Mouse (Mus musculus) bone marrow macrophage, adult 2 months (primary cell): ENCODE measurements around the gene Spp2.

Experiments used
- CTCF ChIP-seq: IDR thresholded peaks from 2 replicates; pipeline ENCODE4 v1.5.1; 2012; ENCODE audit warnings: low read depth, mild to moderate bottlenecking, low read length, moderate library complexity
- POLR2A ChIP-seq: IDR thresholded peaks from 2 replicates; pipeline ENCODE4 v1.6.1; 2012; ENCODE audit warnings: mild to moderate bottlenecking, low read depth, low read length, borderline replicate concordance

DNA sequence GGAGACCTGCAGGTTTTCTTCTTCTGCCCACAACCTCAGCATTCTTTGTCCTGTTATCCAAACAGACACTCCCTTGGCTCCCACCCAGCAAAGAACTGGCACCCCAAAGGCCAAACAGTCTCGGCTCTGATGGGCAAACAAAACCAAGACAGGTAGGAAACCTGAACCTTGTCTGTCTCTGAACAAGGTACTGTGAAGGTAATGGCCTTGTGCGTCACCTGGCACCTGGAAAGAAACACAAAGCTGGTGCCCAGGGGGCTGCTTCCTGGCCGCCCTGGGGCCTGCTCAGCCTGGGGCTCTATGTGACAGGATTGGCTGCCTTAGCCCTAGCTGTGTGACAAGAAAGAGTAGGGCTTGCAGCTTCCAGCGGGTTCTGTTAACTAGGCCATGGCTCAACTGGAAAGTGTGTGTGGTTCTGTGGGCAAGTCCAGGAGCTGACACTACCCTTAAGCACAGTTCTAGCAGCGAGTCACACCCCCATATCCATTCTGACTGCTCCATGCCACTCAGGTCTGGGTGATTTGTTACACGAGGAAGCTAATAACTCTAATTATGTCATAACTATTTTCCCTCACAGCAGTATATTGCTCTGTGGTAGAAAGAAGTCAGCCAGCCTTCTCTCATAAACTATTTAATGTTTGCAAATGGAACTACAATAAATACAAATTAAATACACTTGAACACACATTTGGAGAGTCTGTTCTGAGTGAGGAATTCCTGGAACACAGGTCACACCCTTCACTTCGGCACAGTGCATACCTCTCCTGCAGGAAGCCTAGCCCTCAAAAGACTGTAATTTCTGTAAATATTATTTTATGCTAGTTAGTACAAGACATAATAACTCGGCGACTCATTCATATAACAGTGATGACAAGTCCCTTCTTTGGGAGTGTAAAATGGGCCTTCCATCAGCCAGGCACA lies 30.7 kb downstream of the Spp2 start:
- TF ChIP-seq POLR2A (no peak), CTCF (no peak)
